Mouse (Mus musculus): ENCODE data around the gene Ppp1ca. TPM values are rescaled to one million over a fixed set of nuclear protein-coding genes. Genes with fewer than 3 reads are reported as not detected.

The Ppp1ca gene
- polyA plus RNA-seq, 1 experiment from 2014 or later = 727 TPM

GRCm38 (mm10) chr19:4147782-4148490 lies 43.9 kb upstream of the Ppp1ca start:
- peaks cover 15% of the 10 kb centered on the region for H3K4me1 ChIP-seq (ENCODE audit: control insufficient read depth, insufficient read depth, low read length)
- peaks cover 9% of the 10 kb centered on the region for H3K36me3 ChIP-seq (ENCODE audit: control insufficient read depth, insufficient read depth, low read length)
- WGBS = 37% methylated on average over 9 of the region's 9 CpGs
- no peaks in the 10 kb centered on the region for H3K27me3 ChIP-seq (ENCODE audit: control insufficient read depth, insufficient read depth, low read length)
- H3K9ac ChIP-seq (ENCODE audit: low read length) = peak overlapping the region; percentile 61
- no peaks in the 10 kb centered on the region for H3K9me3 ChIP-seq (replicated peaks; ENCODE audit: control insufficient read depth, low read length)
- no peak; the same call in 1 of the 2 replicates for ATAC-seq (ENCODE audit: insufficient read depth, low FRiP score)
- H3K27ac ChIP-seq (ENCODE audit: low read length) = 0 out of 2 replicates have a peak overlapping the region, but pooled peaks have one; percentile 36
- peak overlapping the region; percentile 86 for H3K4me2 ChIP-seq (ENCODE audit: low read depth, low read length)
- H3K4me3 ChIP-seq (replicated peaks; ENCODE audit: low read length) = peak overlapping the region; percentile 87

GRCm38 (mm10) chr19:4148491-4148806 lies 43.4 kb upstream of the Ppp1ca start, which contains the start of gene Coro1b:
Gene Coro1b, plus strand, starts transcription at chr19:4148619.
- peaks cover 15% of the 10 kb centered on the region for H3K4me1 ChIP-seq (ENCODE audit: control insufficient read depth, insufficient read depth, low read length)
- peaks cover 9% of the 10 kb centered on the region for H3K36me3 ChIP-seq (ENCODE audit: control insufficient read depth, insufficient read depth, low read length)
- no peaks in the 10 kb centered on the region for H3K9me3 ChIP-seq (replicated peaks; ENCODE audit: control insufficient read depth, low read length)
- ATAC-seq (ENCODE audit: insufficient read depth, low FRiP score) = peak; percentile 96
- under 1% methylated on average over 33 of the region's 33 CpGs for WGBS
- peak within 1 kb of the TSS; percentile 76 for H3K27ac ChIP-seq (ENCODE audit: low read length)
- H3K9ac ChIP-seq (ENCODE audit: low read length) = peak within 1 kb of the TSS; percentile 96
- H3K4me2 ChIP-seq (ENCODE audit: low read depth, low read length) = peak within 1 kb of the TSS; percentile 86
- no peaks in the 10 kb centered on the region for H3K27me3 ChIP-seq (ENCODE audit: control insufficient read depth, insufficient read depth, low read length)
- peak within 1 kb of the TSS; percentile 87 for H3K4me3 ChIP-seq (replicated peaks; ENCODE audit: low read length)

DNA sequence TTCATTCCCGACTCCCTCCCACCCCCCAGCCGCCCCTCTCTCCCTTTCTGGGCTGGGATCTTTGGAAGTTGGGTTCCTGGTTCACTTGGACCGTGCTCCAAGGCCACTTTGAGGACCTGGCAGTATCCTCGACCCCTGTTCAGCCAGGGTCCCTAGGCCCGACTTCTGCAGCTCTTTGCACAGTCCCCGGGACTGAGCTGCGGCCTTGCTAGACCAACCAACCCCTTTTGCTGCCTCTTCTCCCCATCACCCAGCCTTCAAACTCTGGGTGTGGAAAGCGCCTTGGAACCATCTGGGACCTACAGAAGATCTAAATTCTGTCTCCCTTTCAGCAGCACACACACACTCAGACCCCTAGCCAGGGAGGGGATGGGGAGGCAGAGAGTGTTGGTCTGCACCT lies 43.0 kb upstream of the Ppp1ca start:
- Histone ChIP-seq H3K36me3 (ENCODE audit: control insufficient read depth, insufficient read depth, low read length) (peaks cover 9% of the 10 kb centered on the region), H3K4me1 (ENCODE audit: control insufficient read depth, insufficient read depth, low read length) (peaks cover 15% of the 10 kb centered on the region), H3K27me3 (ENCODE audit: control insufficient read depth, insufficient read depth, low read length) (no peaks in the 10 kb centered on the region), H3K4me2 (ENCODE audit: low read depth, low read length) (peak overlapping the region; percentile 86), H3K9ac (ENCODE audit: low read length) (peak overlapping the region; percentile 96), H3K27ac (ENCODE audit: low read length) (peak overlapping the region; percentile 76), H3K4me3 (replicated peaks; ENCODE audit: low read length) (peak overlapping the region; percentile 87), H3K9me3 (replicated peaks; ENCODE audit: control insufficient read depth, low read length) (no peaks in the 10 kb centered on the region)
- ATAC-seq (ENCODE audit: insufficient read depth, low FRiP score) = no peak; the same call in 1 of the 2 replicates
- 2% methylated on average over 8 of the region's 8 CpGs for WGBS

DNA sequence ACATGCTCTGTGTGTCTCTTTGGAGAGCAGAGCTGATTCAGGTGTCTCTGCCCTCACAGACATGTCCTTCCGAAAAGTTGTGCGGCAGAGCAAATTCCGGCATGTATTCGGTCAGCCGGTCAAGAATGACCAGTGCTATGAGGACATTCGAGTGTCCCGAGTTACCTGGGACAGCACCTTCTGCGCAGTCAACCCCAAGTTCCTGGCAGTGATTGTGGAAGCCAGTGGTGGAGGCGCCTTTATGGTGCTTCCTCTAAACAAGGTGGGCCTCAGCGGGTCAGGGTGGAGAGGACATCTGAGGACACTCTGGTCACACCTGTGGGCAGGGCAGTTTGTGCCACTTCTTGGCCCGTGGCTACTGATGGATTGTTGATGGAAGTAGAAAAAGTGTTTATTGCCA lies 42.6 kb upstream of the Ppp1ca start:
- 82% methylated on average over 11 of the region's 11 CpGs for WGBS
- ATAC-seq (ENCODE audit: insufficient read depth, low FRiP score) = no peak
- peak overlapping the region; percentile 87 for H3K4me3 ChIP-seq (replicated peaks; ENCODE audit: low read length)
- peaks cover 9% of the 10 kb centered on the region for H3K36me3 ChIP-seq (ENCODE audit: control insufficient read depth, insufficient read depth, low read length)
- peak overlapping the region; percentile 86 for H3K4me2 ChIP-seq (ENCODE audit: low read depth, low read length)
- H3K9ac ChIP-seq (ENCODE audit: low read length) = peak overlapping the region; percentile 96
- H3K9me3 ChIP-seq (replicated peaks; ENCODE audit: control insufficient read depth, low read length) = no peaks in the 10 kb centered on the region
- no peaks in the 10 kb centered on the region for H3K27me3 ChIP-seq (ENCODE audit: control insufficient read depth, insufficient read depth, low read length)
- peaks cover 15% of the 10 kb centered on the region for H3K4me1 ChIP-seq (ENCODE audit: control insufficient read depth, insufficient read depth, low read length)
- H3K27ac ChIP-seq (ENCODE audit: low read length) = peak overlapping the region; percentile 76

GRCm38 (mm10) chr19:4149764-4150461 lies 42.0 kb upstream of the Ppp1ca start:
- no peak for ATAC-seq (ENCODE audit: insufficient read depth, low FRiP score)
- Histone ChIP-seq H3K27me3 (ENCODE audit: control insufficient read depth, insufficient read depth, low read length) (no peaks in the 10 kb centered on the region), H3K4me2 (ENCODE audit: low read depth, low read length) (peak overlapping the region; percentile 86), H3K27ac (ENCODE audit: low read length) (0 out of 2 replicates have a peak overlapping the region, but pooled peaks have one; percentile 76), H3K9ac (ENCODE audit: low read length) (peak overlapping the region; percentile 96), H3K4me3 (replicated peaks; ENCODE audit: low read length) (peak overlapping the region; percentile 87; the same call in 1 of the 2 replicates), H3K9me3 (replicated peaks; ENCODE audit: control insufficient read depth, low read length) (no peaks in the 10 kb centered on the region), H3K36me3 (ENCODE audit: control insufficient read depth, insufficient read depth, low read length) (peaks cover 9% of the 10 kb centered on the region), H3K4me1 (ENCODE audit: control insufficient read depth, insufficient read depth, low read length) (peaks cover 15% of the 10 kb centered on the region)
- 92% methylated on average over 17 of the region's 17 CpGs for WGBS

- no peak overlapping the region for H3K4me3 ChIP-seq (replicated peaks; ENCODE audit: low read length)
Measured at GRCm38 (mm10) chr19:4150567-4151487, 41.0 kb upstream of the Ppp1ca start.

DNA sequence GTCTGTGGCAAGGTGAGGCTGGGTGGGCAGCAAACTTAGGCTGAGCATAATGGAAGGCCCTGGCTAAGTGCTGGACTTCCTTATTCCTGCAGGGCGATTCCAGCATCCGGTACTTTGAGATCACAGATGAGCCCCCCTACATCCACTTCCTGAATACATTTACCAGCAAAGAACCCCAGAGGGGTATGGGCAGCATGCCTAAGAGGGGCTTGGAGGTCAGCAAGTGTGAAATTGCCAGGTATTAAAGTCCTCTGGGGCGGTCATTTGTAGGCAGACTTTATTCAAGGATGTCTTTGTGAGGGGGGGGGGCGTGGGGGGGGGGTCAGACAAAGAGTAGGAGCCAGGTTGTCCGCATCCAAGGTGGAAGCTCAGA lies 40.4 kb upstream of the Ppp1ca start:
- Histone ChIP-seq H3K4me2 (ENCODE audit: low read depth, low read length) (no peak overlapping the region), H3K27me3 (ENCODE audit: control insufficient read depth, insufficient read depth, low read length) (no peaks in the 10 kb centered on the region), H3K9me3 (replicated peaks; ENCODE audit: control insufficient read depth, low read length) (no peaks in the 10 kb centered on the region), H3K36me3 (ENCODE audit: control insufficient read depth, insufficient read depth, low read length) (peaks cover 9% of the 10 kb centered on the region), H3K27ac (ENCODE audit: low read length) (no peak overlapping the region), H3K4me1 (ENCODE audit: control insufficient read depth, insufficient read depth, low read length) (peaks cover 15% of the 10 kb centered on the region), H3K4me3 (replicated peaks; ENCODE audit: low read length) (no peak overlapping the region), H3K9ac (ENCODE audit: low read length) (no peak overlapping the region)
- ATAC-seq (ENCODE audit: insufficient read depth, low FRiP score) = no peak
- 81% methylated on average over 5 of the region's 5 CpGs for WGBS

More at GRCm38 (mm10) chr19:4150567-4151487, 41.0 kb upstream of the Ppp1ca start:
- H3K4me1 ChIP-seq (ENCODE audit: control insufficient read depth, insufficient read depth, low read length) = peaks cover 15% of the 10 kb centered on the region
- 92% methylated on average over 22 of the region's 22 CpGs for WGBS
- H3K4me2 ChIP-seq (ENCODE audit: low read depth, low read length) = no peak overlapping the region
- no peak overlapping the region for H3K27ac ChIP-seq (ENCODE audit: low read length)
- peaks cover 9% of the 10 kb centered on the region for H3K36me3 ChIP-seq (ENCODE audit: control insufficient read depth, insufficient read depth, low read length)
- no peaks in the 10 kb centered on the region for H3K9me3 ChIP-seq (replicated peaks; ENCODE audit: control insufficient read depth, low read length)
- no peak overlapping the region for H3K9ac ChIP-seq (ENCODE audit: low read length)
- no peaks in the 10 kb centered on the region for H3K27me3 ChIP-seq (ENCODE audit: control insufficient read depth, insufficient read depth, low read length)
- ATAC-seq (ENCODE audit: insufficient read depth, low FRiP score) = no peak

DNA sequence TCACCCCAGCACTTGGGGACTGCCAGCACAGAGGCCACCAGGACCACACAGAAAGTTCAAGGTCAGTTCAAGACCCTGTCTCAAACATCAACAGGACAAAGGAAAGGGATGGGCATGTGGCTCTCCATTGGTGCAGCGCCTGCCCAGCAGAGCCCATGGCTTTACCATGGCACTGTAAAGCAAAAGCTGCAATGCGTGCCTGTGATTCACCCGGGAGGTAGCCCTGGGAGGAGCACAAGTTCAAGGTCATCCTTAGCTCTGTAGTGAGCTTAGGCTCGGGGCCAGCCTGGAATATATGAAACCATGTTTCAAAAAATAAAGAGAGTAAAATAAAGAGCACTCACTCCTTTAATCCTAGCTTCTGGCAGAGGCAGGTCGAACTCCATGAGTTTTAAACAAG lies 40.0 kb upstream of the Ppp1ca start:
- Histone ChIP-seq H3K4me2 (ENCODE audit: low read depth, low read length) (no peak overlapping the region), H3K27me3 (ENCODE audit: control insufficient read depth, insufficient read depth, low read length) (no peaks in the 10 kb centered on the region), H3K9me3 (replicated peaks; ENCODE audit: control insufficient read depth, low read length) (no peaks in the 10 kb centered on the region), H3K4me1 (ENCODE audit: control insufficient read depth, insufficient read depth, low read length) (peaks cover 15% of the 10 kb centered on the region), H3K27ac (ENCODE audit: low read length) (no peak overlapping the region), H3K36me3 (ENCODE audit: control insufficient read depth, insufficient read depth, low read length) (peaks cover 9% of the 10 kb centered on the region), H3K9ac (ENCODE audit: low read length) (no peak overlapping the region), H3K4me3 (replicated peaks; ENCODE audit: low read length) (no peak overlapping the region)
- no peak for ATAC-seq (ENCODE audit: insufficient read depth, low FRiP score)
- 90% methylated on average over 5 of the region's 5 CpGs for WGBS

Measured in stomach, embryonic 16.5 days (tissue).